Mouse (Mus musculus) 3134 (cell line): ENCODE data around the gene Ceacam1.

Source experiments
- DNase-seq: peaks from one replicate; pipeline ENCODE4 v3.0.0-alpha.2; 2011; ENCODE audit warnings: low spot score; ENCODE audit not compliant: insufficient read length; ENCODE audit errors: extremely low read depth

Gene Ceacam1

DNA sequence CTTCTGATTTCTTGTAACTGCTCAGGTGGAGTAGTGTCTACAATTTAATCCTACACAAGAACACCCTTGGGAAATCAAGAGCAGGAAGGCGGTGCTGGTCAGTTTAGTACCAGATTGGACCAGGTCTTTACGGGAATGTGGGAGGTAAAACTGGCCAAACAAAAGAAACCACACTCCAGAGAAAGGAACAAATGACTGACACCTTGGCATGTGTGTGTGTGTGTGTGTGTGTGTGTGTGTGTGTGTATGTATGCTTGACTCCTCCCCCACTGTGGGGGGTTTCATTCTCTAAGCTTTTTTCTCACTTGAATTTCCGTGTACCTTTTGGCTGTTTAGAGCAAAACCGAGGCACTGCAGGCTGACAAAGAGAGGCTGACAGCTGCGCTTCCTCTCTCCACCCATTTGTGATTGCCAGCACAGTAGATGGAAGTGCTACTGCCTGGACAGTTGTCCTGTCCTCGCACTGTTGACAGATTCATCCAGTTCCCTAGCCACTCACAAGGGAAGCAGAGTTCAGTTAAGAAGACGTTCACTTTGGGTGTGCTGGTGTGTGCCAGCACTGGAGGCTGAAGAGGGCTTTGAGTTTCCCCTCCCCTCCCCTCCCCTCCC, 64.5 kb downstream of the Ceacam1 start, which contains the start of gene Cxcl17:
Cxcl17 (minus strand) TSS at position 54 of the 609 bp plus-strand sequence.
- no peak for DNase-seq

DNA sequence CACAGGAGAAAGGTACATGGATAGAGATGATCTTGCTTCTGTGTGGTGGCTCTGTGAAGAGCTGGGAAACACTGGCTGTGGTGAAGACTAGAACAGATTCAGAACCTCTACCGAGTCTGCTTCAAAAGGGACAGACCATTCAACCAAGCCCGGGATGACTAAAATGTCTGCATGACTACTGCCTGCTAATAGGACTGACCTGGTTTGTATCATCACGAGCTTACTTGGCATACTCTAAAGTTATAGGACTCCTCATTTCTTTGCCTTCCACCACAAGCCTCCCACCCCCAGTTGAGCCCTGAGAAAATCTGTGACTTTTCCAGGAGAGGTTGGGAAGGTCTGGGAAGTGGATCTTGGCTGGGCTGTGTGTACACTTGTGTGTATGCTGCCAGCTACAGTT, 65.5 kb downstream of the Ceacam1 start:
- no peak for DNase-seq
